Mouse (Mus musculus) kidney, embryonic 15.5 days (tissue): ENCODE measurements around the gene Sufu. TPM values are rescaled to one million over a fixed set of nuclear protein-coding genes. Genes with fewer than 3 reads are reported as not detected.
A peak's percentile ranks its signal among the peaks of the same experiment; 100 is the strongest.

Source experiments
- ATAC-seq: fragments of 200-750 bp; cut with Nextera tagmentation; replicated peaks from 2 replicates; pipeline ENCODE4 v1.8.0; 2017; ENCODE audit warnings: moderate TSS enrichment; ENCODE audit not compliant: low FRiP score
- H3K27ac ChIP-seq: fragments of 300-500 bp; sonication (generic); 2 replicates; pipeline ENCODE4 v1.5.1; 2015; ENCODE audit warnings: mild to moderate bottlenecking, inconsistent platforms
- H3K27me3 ChIP-seq: fragments of 300-500 bp; sonication (generic); 2 replicates; pipeline ENCODE4 v1.6.1; 2015; ENCODE audit warnings: inconsistent platforms
- H3K36me3 ChIP-seq: fragments of 300-500 bp; sonication (generic); 2 replicates; pipeline ENCODE4 v1.6.1; 2015; ENCODE audit warnings: inconsistent platforms
- H3K4me1 ChIP-seq: fragments of 300-500 bp; sonication (generic); 2 replicates; pipeline ENCODE4 v1.6.1; 2015; ENCODE audit warnings: inconsistent platforms
- H3K4me2 ChIP-seq: fragments of 300-500 bp; sonication (generic); 2 replicates; pipeline ENCODE4 v1.6.1; 2015; ENCODE audit warnings: moderate library complexity, mild to moderate bottlenecking, inconsistent platforms
- H3K4me3 ChIP-seq: fragments of 300-500 bp; sonication (generic); replicated peaks from 2 replicates; pipeline ENCODE4 v1.5.1; 2015; ENCODE audit warnings: mild to moderate bottlenecking, inconsistent platforms
- H3K9ac ChIP-seq: fragments of 300-500 bp; sonication (generic); 2 replicates; pipeline ENCODE4 v1.6.1; 2015; ENCODE audit warnings: mild to moderate bottlenecking, inconsistent platforms
- H3K9me3 ChIP-seq: fragments of 300-500 bp; sonication (generic); replicated peaks from 2 replicates; pipeline ENCODE4 v1.6.1; 2016; ENCODE audit warnings: inconsistent platforms
- WGBS: fragments of 180-500 bp; shearing (Covaris S2); methylation state at CpG from one replicate; pipeline ENCODE4 v1.1.7; 2015; ENCODE audit warnings: mixed read lengths; 5-methylcytosine and 5-hydroxymethylcytosine counted together
- polyA plus RNA-seq: library from polyadenylated mRNA; unstranded; fragments of >200 nt; fragmentation: Nextera tagmentation; extraction: Ambion mirVana; gene quantifications from 2 replicates; pipeline ENCODE4 v1.2.1, GENCODE M21; 2015

Gene Sufu
- polyA plus RNA-seq, 1 experiment from 2014 or later: 46.5 TPM

- Histone ChIP-seq H3K9ac (no peak overlapping the region), H3K4me3 (no peak overlapping the region), H3K4me2 (no peak overlapping the region), H3K36me3 (no peaks in the 10 kb centered on the region), H3K4me1 (peaks cover 65% of the 10 kb centered on the region), H3K9me3 (no peaks in the 10 kb centered on the region), H3K27me3 (no peaks in the 10 kb centered on the region), H3K27ac (peak overlapping the region; percentile 67; the same call in 1 of the 2 replicates)
- ATAC-seq: peak; percentile 54; the same call in 1 of the 2 replicates
- WGBS: 10% methylated on average over 6 of the region's 6 CpGs
These were observed 47.5 kb downstream of the Sufu start for GRCm38 (mm10) chr19:46444209-46444608.

- Histone ChIP-seq H3K4me3 (no peak overlapping the region), H3K9ac (no peak overlapping the region), H3K4me1 (peaks cover 65% of the 10 kb centered on the region), H3K27me3 (no peaks in the 10 kb centered on the region), H3K4me2 (no peak overlapping the region), H3K27ac (no peak overlapping the region), H3K9me3 (no peaks in the 10 kb centered on the region), H3K36me3 (no peaks in the 10 kb centered on the region)
- ATAC-seq: peak; percentile 37; the same call in 1 of the 2 replicates
- WGBS: 41% methylated on average over 6 of the region's 6 CpGs
These were observed 48.9 kb downstream of the Sufu start for GRCm38 (mm10) chr19:46445641-46446040.

- Histone ChIP-seq H3K4me1 (peaks cover 57% of the 10 kb centered on the region), H3K36me3 (peaks cover 8% of the 10 kb centered on the region; the same call in 1 of the 2 replicates), H3K4me2 (no peak overlapping the region), H3K27me3 (no peaks in the 10 kb centered on the region), H3K27ac (no peak overlapping the region), H3K9ac (no peak overlapping the region), H3K4me3 (no peak overlapping the region), H3K9me3 (no peaks in the 10 kb centered on the region)
- 89% methylated on average over 5 of the region's 5 CpGs for whole genome bisulfite sequencing
- ATAC-seq: no peak
These were observed 49.8 kb downstream of the Sufu start for GRCm38 (mm10) chr19:46446436-46447020.

- 35% methylated on average over 7 of the region's 7 CpGs for WGBS
- H3K9ac ChIP-seq: no peak overlapping the region
- H3K4me1 ChIP-seq: peaks cover 58% of the 10 kb centered on the region
These were observed 50.4 kb downstream of the Sufu start for GRCm38 (mm10) chr19:46447110-46447509.

GRCm38 (mm10) chr19:46447911-46448310 lies 51.2 kb downstream of the Sufu start:
- WGBS: 15% methylated on average over 6 of the region's 6 CpGs
- Histone ChIP-seq H3K4me2 (peak overlapping the region; percentile 3; the same call in 1 of the 2 replicates), H3K27ac (peak overlapping the region; percentile 69), H3K27me3 (no peaks in the 10 kb centered on the region), H3K4me3 (no peak overlapping the region), H3K4me1 (peaks cover 63% of the 10 kb centered on the region), H3K9me3 (no peaks in the 10 kb centered on the region), H3K36me3 (peaks cover 9% of the 10 kb centered on the region; the same call in 1 of the 2 replicates), H3K9ac (no peak overlapping the region)
- 0 out of 2 replicates have a peak, but pooled peaks have one; percentile 30 for ATAC-seq

More at GRCm38 (mm10) chr19:46447110-46447509, 50.4 kb downstream of the Sufu start:
- Histone ChIP-seq H3K27me3 (no peaks in the 10 kb centered on the region), H3K9me3 (no peaks in the 10 kb centered on the region), H3K4me3 (no peak overlapping the region), H3K27ac (peak overlapping the region; percentile 69), H3K36me3 (peaks cover 9% of the 10 kb centered on the region; the same call in 1 of the 2 replicates), H3K4me2 (no peak overlapping the region)
- ATAC-seq: no peak

- Histone ChIP-seq H3K27me3 (no peaks in the 10 kb centered on the region), H3K9me3 (no peaks in the 10 kb centered on the region), H3K36me3 (peaks cover 17% of the 10 kb centered on the region; the same call in 1 of the 2 replicates), H3K27ac (0 out of 2 replicates have a peak overlapping the region, but pooled peaks have one; percentile 14), H3K4me3 (no peak overlapping the region), H3K4me1 (peaks cover 66% of the 10 kb centered on the region), H3K9ac (no peak overlapping the region), H3K4me2 (no peak overlapping the region)
- ATAC-seq: no peak
- 68% methylated on average over 7 of the region's 7 CpGs for WGBS
These were observed 52.7 kb downstream of the Sufu start for GRCm38 (mm10) chr19:46449261-46450005.

GRCm38 (mm10) chr19:46452052-46452827 lies 55.5 kb downstream of the Sufu start:
- H3K4me2 ChIP-seq: no peak overlapping the region
- H3K27ac ChIP-seq: peak overlapping the region; percentile 89
- no peaks in the 10 kb centered on the region for H3K27me3 ChIP-seq
- no peak for ATAC-seq
- H3K4me3 ChIP-seq: no peak overlapping the region
- H3K4me1 ChIP-seq: peaks cover 86% of the 10 kb centered on the region
- WGBS: 44% methylated on average over 10 of the region's 10 CpGs
- H3K36me3 ChIP-seq: peaks cover 29% of the 10 kb centered on the region
- H3K9ac ChIP-seq: no peak overlapping the region; the same call in 1 of the 2 replicates
- H3K9me3 ChIP-seq: no peaks in the 10 kb centered on the region

- Histone ChIP-seq H3K27ac (peak overlapping the region; percentile 89), H3K4me3 (no peak overlapping the region), H3K9ac (no peak overlapping the region), H3K4me2 (no peak overlapping the region), H3K27me3 (no peaks in the 10 kb centered on the region), H3K4me1 (peaks cover 86% of the 10 kb centered on the region), H3K9me3 (no peaks in the 10 kb centered on the region), H3K36me3 (peaks cover 34% of the 10 kb centered on the region)
- ATAC-seq: no peak
- WGBS: 72% methylated on average over 9 of the region's 9 CpGs
These were observed 56.2 kb downstream of the Sufu start for GRCm38 (mm10) chr19:46452916-46453315.

GRCm38 (mm10) chr19:46454126-46454880 lies 57.6 kb downstream of the Sufu start:
- Histone ChIP-seq H3K4me2 (peak overlapping the region; percentile 21), H3K27ac (peak overlapping the region; percentile 89), H3K4me1 (peaks cover 85% of the 10 kb centered on the region), H3K4me3 (no peak overlapping the region), H3K27me3 (no peaks in the 10 kb centered on the region), H3K36me3 (peaks cover 41% of the 10 kb centered on the region), H3K9ac (peak overlapping the region; percentile 2; the same call in 1 of the 2 replicates), H3K9me3 (no peaks in the 10 kb centered on the region)
- WGBS: 18% methylated on average over 20 of the region's 20 CpGs
- peak; percentile 57 for ATAC-seq

- Histone ChIP-seq H3K36me3 (peaks cover 48% of the 10 kb centered on the region), H3K4me2 (peak overlapping the region; percentile 21), H3K4me1 (peaks cover 84% of the 10 kb centered on the region)
These were observed 58.3 kb downstream of the Sufu start for GRCm38 (mm10) chr19:46455032-46455431.

GRCm38 (mm10) chr19:46455556-46455955 lies 58.9 kb downstream of the Sufu start:
- H3K9me3 ChIP-seq: no peaks in the 10 kb centered on the region
- no peak overlapping the region for H3K9ac ChIP-seq
- no peak overlapping the region for H3K4me3 ChIP-seq
- ATAC-seq: no peak
- H3K4me1 ChIP-seq: peaks cover 83% of the 10 kb centered on the region
- peak overlapping the region; percentile 21 for H3K4me2 ChIP-seq
- peaks cover 53% of the 10 kb centered on the region for H3K36me3 ChIP-seq
- no peaks in the 10 kb centered on the region for H3K27me3 ChIP-seq
- peak overlapping the region; percentile 89 for H3K27ac ChIP-seq
- WGBS: 76% methylated on average over 8 of the region's 8 CpGs

More at GRCm38 (mm10) chr19:46455032-46455431, 58.3 kb downstream of the Sufu start:
- H3K27ac ChIP-seq: peak overlapping the region; percentile 89
- H3K4me3 ChIP-seq: no peak overlapping the region
- H3K9ac ChIP-seq: peak overlapping the region; percentile 2; the same call in 1 of the 2 replicates
- ATAC-seq: peak; percentile 59
- no peaks in the 10 kb centered on the region for H3K9me3 ChIP-seq
- H3K27me3 ChIP-seq: no peaks in the 10 kb centered on the region
- 0% methylated on average over 1 of the region's 1 CpGs for WGBS
